Mouse (Mus musculus) frontal cortex, adult 2 months (tissue): ENCODE data around the gene Slc13a4. TPM values are rescaled to one million over a fixed set of nuclear protein-coding genes. Genes with fewer than 3 reads are reported as not detected.

Experiments used
- polyA plus RNA-seq: library from polyadenylated mRNA; depleted of rRNA; stranded (reverse); fragments of >200 nt; gene quantifications from 2 replicates; pipeline ENCODE4 v1.2.3, GENCODE M21; 2012; rRNA removed

The Slc13a4 gene
- polyA plus RNA-seq, 1 experiment = 13.8 TPM

Other genes starting within 250 kb of the Slc13a4 start
- gene Cnot4, start 174.4 kb downstream of the Slc13a4 start, polyA plus RNA-seq = 23.8 and 24.0 TPM in 2 replicates
- 24.3 and 25.9 TPM in 2 replicates for gene Nup205, start 130.7 kb downstream of the Slc13a4 start, polyA plus RNA-seq
- 1.8 and 1.9 TPM in 2 replicates for gene Fam180a, start 18.0 kb upstream of the Slc13a4 start, polyA plus RNA-seq
- gene Mtpn, start 231.8 kb upstream of the Slc13a4 start, polyA plus RNA-seq = 131 and 133 TPM in 2 replicates